Mouse (Mus musculus) frontal cortex, postnatal 10 days (tissue): ENCODE results near the gene Gpsm3.
A peak's percentile ranks its signal among the peaks of the same experiment; 100 is the strongest.
"Not testable (repeated sequence)": the region's sequence is repeated elsewhere in the genome, so short reads cannot be mapped to it uniquely, and the experiment has no call there.

Source experiments
- DNase-seq, 2 experiments: peaks; one replicate each; pipeline ENCODE4 v3.0.0; 2022; ENCODE audit warnings: low spot score in 2 of 2, mixed read lengths in 1 of 2

Gene Gpsm3

GRCm38 (mm10) chr17:34589681-34590101, at the start of gene Gpsm3:
Gpsm3 (plus strand) TSS chr17:34589806.
- peak in 1 of 2 experiments; percentile 44 for DNase-seq

GRCm38 (mm10) chr17:34543567-34543966, 46.0 kb upstream of the Gpsm3 start:
- not testable (repeated sequence) for DNase-seq

GRCm38 (mm10) chr17:34546797-34547196, 42.8 kb upstream of the Gpsm3 start:
- no peak for DNase-seq

DNA sequence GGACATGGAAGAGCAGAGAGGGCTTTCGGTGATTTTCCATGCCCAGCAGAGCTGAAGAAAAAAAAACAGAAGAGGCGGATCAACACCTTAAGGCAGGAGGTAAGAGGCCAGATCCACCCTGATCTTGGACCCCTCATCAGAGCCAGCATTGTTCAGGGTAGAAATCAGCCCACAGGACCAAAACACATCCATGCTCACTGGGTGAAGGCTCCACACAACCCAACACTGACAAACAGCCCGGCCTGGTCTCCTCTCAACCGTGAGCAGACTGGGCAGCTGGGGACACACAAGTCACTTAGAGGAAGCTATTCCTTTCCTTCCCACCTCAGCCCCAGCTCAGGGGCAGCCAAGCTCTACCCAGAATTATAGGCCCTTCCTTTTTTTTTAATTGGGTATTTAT, 42.0 kb upstream of the Gpsm3 start:
- DNase-seq = no peak

DNA sequence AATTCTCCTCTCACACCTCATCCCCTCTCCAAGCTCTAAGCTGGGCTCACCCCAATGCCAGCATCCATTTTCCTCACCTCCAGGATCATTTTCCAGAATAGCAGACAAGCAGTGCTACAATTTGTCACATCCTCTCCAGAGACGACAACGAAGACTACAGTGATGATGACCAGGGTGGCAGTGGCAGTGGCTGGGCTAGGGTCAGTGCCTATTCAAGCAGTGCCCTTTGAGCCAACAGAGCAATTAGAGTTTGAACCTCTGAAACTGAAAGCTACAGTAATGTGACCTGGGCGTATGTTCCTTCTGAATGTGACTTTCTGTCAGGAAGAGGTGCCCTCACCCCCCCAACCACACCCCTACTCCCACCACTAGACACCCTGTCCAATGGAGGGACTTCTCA, 40.5 kb upstream of the Gpsm3 start:
- no peak for DNase-seq

DNA sequence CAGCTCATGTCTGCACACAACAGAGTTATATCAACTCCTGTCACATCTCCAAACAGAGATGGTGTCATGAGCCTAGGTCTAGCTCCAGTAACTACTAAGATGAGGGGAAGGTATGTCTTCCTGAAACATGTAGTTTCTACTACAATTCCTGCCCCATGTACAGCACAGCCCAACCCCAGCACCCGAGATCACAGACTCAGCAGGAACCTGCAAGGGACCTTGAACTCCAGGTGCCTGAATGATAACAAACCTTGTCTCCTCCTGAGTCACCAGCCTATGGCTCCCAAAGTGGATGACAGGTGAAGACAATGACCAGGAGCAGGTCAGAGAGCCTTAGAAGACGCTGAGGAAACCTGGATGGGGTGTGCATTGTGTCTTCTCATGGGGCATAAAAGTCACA, 39.8 kb upstream of the Gpsm3 start:
- DNase-seq = no peak

DNA sequence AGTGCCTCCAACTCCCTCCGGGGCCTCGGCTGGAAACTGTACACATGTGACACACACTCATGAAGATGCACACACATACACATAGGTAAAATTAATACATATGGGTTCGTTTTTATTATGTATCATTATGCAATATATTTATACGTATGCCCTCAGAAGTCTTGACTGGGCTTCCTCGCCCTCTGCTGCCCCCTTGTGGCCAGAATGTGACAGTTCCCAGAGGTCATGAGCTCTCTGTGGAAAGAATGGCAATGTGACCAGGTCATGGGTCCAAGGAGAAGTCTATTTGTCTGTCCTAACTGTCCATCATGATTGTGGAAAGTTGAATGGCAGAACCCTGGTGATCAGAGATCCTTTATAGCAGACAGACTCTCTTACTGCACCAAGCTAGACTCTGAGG, 34.1 kb upstream of the Gpsm3 start:
- peak in 1 of 2 experiments; percentile 64 for DNase-seq

- DNase-seq = no peak
Observed at GRCm38 (mm10) chr17:34556406-34556805, 33.2 kb upstream of the Gpsm3 start.

DNA sequence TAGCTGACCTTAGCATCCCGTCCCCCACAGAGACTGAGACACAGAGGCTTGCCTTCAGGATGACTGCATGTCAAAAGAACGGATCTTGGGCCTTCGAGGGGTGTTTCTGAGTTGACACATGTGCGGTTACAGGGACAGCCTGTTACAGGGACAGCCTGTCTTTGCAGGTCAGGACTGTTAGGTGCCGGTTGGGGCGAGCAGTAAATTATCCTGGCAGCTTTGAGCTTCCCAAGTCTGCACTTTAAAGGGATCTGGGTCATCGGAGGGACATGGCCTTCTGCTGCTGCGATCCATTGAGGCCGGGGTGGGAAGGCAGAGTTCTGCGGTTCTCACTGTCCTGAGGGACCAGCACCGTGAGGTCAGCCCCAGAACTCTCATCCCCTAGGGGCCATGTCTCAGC, 32.2 kb upstream of the Gpsm3 start:
- DNase-seq = no peak

- DNase-seq = no peak
Observed at GRCm38 (mm10) chr17:34559116-34559515, 30.5 kb upstream of the Gpsm3 start.

- DNase-seq = no peak
Observed at GRCm38 (mm10) chr17:34559895-34560294, 29.7 kb upstream of the Gpsm3 start.

DNA sequence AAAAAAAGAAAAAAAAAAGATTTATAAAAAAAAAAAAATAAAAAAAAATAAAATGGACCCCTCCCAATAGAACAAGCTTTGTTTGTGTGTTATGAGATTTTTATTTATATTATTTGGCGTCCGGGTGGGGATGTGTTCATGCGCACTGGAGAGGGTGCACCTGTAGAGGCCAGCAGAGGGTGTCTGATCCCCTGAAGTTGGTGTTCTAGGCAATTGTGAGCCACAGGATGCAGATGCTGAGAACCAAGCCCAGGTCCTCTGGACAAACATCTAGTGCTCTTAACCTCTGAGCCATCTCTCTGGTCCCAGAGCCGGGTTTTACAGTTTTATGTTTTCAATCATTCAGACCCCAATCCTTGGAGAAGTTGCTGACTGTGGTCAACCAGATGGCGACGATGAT, 29.2 kb upstream of the Gpsm3 start:
- DNase-seq = no peak

DNA sequence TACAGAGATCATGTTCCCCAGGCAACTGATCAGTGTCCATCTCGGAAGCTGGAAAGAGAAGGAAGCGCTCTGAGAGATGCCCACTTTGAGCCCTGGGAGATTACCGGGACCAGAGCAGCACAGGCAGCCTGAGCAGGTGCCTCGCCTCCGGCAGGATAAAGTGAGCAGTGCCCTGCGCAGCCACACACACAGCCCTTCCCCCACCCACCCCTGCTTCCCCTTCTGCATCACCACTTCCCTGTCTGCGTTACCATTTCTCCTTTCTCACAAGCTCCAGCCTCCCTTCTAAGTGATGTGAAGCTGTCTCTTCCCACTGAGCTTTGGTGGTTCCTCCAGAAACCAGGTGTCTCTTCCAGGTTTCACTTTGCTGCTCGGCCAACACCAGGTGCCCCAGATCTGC, 28.4 kb upstream of the Gpsm3 start:
- no peak for DNase-seq

- no peak for DNase-seq
Observed at GRCm38 (mm10) chr17:34562595-34562994, 27.0 kb upstream of the Gpsm3 start.

DNA sequence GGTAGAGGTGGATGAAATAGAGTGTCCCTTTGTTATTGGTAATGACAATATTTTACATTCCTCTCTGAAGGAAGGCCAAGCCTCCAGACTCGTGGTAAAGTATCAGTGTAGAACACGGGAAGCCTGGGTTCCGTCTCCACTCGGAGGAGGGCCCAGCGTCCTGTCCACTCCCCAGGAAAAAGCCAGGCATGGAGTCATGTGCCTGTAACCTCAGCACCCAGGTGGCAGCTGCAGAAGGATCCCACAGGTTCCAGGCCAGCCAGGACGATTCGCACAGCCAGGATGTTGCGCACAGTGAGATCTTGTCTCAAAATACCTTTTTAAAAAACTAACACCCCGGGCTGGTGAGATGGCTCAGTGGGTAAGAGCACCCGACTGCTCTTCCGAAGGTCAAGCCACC, 26.3 kb upstream of the Gpsm3 start:
- DNase-seq = no peak

DNA sequence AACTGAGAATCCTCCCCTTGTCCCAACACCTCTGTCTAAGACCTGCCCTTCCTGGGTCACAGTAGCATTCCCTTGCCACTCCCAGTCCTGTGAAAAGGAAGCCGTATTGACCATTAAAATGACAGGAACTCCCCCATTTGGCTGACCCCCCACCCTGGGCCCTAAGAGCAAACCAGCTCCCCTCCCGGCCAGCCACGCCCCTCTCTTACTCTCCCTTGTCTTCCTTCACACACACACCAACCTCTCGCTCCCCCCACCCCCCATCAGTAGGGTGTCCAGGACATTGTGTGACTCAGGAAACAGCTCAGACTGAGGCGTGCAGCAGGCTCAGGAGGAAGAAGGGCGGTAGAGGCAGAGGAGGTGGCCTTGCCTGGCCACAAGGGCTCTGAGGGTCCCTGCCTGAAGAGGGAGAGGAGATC, 25.6 kb upstream of the Gpsm3 start, which contains the start of gene Notch4:
Gene Notch4 (plus strand): TSS at position 266 of the 419 bp plus-strand sequence.
- no peak for DNase-seq

DNA sequence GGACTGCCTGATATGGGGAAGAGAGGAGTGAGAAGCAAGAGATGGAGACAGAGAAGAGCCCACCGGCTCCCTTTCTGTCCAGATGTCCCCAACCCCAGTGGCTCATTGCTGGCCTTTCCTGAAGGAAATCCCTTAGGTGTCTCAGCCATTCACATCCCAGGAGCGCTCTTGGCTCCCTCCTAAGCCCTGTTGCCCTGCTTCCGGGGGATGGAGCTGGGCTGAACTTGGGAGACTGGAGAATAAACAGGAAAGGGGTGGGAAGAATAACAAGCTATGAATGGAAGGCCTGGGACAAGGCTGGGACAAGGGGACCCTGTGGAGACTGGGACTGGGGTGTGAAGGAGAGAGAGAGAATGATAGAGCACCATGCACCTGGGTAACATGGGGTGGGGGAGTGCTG, 24.8 kb upstream of the Gpsm3 start:
- no peak for DNase-seq

DNA sequence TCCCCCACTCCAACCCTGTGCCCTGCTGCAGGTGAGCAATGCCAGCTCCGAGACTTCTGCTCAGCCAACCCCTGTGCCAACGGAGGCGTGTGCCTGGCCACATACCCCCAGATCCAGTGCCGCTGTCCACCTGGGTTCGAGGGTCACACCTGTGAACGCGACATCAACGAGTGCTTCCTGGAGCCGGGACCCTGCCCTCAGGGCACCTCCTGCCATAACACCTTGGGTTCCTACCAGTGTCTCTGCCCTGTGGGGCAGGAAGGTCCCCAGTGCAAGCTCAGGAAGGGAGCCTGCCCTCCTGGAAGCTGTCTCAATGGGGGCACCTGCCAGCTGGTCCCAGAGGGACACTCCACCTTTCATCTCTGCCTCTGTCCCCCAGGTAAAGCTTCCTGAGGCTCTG, 22.3 kb upstream of the Gpsm3 start:
- no peak for DNase-seq

DNA sequence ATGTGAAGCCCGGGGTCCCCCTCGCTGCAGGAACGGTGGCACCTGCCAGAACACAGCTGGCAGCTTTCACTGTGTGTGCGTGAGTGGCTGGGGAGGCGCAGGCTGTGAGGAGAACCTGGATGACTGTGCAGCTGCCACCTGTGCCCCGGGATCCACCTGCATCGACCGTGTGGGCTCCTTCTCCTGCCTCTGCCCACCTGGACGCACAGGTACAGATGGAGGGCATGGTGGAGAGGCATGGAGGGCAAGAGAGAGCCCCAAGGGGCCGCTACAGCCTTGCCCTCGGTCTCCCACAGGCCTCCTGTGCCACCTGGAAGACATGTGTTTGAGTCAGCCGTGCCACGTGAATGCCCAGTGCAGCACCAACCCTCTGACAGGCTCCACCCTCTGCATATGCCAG, 21.2 kb upstream of the Gpsm3 start:
- no peak for DNase-seq

GRCm38 (mm10) chr17:34569919-34570318, 19.7 kb upstream of the Gpsm3 start:
- DNase-seq = no peak

DNA sequence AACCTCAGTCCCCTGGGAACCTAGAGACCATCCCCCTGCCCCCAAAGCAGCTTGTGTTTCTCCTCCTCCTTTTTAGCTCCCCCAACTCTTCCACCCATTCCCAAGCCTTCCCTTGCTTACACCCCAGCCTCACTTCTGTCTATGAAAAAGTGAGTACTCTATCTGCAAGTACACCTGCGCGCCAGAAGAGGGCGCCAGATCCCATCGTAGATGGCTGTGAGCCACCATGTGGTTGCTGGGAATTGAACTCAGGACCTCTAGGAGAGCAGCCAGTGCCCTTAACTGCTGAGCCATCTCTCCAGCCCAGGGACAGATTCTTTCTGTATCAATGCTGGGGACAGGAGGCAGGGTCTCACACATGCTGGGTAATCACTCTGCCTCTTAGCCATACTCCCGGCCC, 17.7 kb upstream of the Gpsm3 start:
- no peak for DNase-seq

GRCm38 (mm10) chr17:34572361-34572760, 17.2 kb upstream of the Gpsm3 start:
- no peak for DNase-seq

DNA sequence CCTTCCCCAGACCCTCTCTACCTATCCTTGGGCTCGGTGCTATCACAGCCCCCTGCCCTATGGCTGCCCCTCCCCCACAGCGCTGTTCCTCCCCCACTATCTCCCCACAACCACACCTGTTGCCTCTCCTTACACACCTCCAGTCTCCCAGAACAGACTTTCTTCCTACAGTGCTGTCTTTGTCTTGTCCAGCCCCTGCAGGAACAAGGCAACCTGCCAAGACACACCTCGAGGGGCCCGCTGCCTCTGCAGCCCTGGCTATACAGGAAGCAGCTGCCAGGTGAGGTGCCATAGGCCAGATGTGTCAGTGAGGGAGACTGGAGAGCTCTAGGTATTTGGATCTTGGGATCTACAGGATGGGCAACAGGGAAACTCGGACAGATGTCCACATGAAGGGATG, 13.0 kb upstream of the Gpsm3 start:
- DNase-seq = no peak

- DNase-seq = no peak
Observed at GRCm38 (mm10) chr17:34578070-34578469, 11.5 kb upstream of the Gpsm3 start.

DNA sequence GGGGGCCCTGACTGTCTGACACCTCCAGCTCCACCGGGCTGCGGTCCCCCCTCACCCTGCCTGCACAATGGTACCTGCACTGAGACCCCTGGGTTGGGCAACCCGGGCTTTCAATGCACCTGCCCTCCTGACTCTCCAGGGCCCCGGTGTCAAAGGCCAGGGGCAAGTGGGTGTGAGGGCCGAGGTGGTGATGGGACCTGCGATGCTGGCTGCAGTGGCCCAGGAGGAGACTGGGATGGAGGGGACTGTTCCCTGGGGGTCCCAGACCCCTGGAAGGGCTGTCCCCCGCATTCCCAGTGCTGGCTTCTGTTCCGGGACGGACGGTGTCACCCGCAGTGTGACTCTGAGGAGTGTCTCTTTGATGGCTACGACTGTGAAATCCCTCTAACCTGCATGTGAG, 7.1 kb upstream of the Gpsm3 start:
- DNase-seq = no peak
